Mouse (Mus musculus) MEL (cell line): ENCODE data around the gene Slc44a3. TPM values are rescaled to one million over a fixed set of nuclear protein-coding genes. Genes with fewer than 3 reads are reported as not detected.
"Not testable (repeated sequence)": the region's sequence is repeated elsewhere in the genome, so short reads cannot be mapped to it uniquely, and the experiment has no call there.

Experiments used
- DNase-seq: peaks from one replicate; pipeline ENCODE4 v3.0.0; 2011; ENCODE audit warnings: low read depth, low spot score
- H3K27ac ChIP-seq: 2 replicates; pipeline ENCODE4 v1.5.1; 2012; ENCODE audit warnings: low read depth, mild to moderate bottlenecking, control low read depth, low read length, moderate library complexity; ENCODE audit not compliant: control insufficient read depth
- H3K27me3 ChIP-seq, 2 experiments: fragments of 150-350 bp in 1 of 2; sonication (generic) in 1 of 2; 2 replicates each; pipeline ENCODE4 v1.6.1; 2012; ENCODE audit warnings: low read length in 2 of 2, mild to moderate bottlenecking in 2 of 2, improper control_type of control experiment in 1 of 2, moderate library complexity in 1 of 2; ENCODE audit not compliant: insufficient read depth in 2 of 2, control insufficient read depth in 1 of 2
- H3K36me3 ChIP-seq, 2 experiments: 2 replicates each; pipeline ENCODE4 v1.6.1; 2012 to 2014; ENCODE audit warnings: low read length in 2 of 2, improper control_type of control experiment in 1 of 2, inconsistent platforms in 1 of 2, mild to moderate bottlenecking in 1 of 2; ENCODE audit not compliant: insufficient read depth in 2 of 2, control insufficient read depth in 1 of 2
- H3K4me1 ChIP-seq, 2 experiments: fragments of 150-350 bp in 1 of 2; sonication (generic) in 1 of 2; 2 replicates each; pipeline ENCODE4 v1.6.1; 2012; ENCODE audit warnings: low read length in 2 of 2, improper control_type of control experiment in 1 of 2, mild to moderate bottlenecking in 1 of 2; ENCODE audit not compliant: insufficient read depth in 2 of 2, control insufficient read depth in 1 of 2
- H3K4me3 ChIP-seq, 2 experiments: fragments of 150-350 bp in 1 of 2; sonication (generic) in 1 of 2; 2 replicates each; pipeline ENCODE4 v1.5.1; 2012; ENCODE audit warnings: low read depth in 2 of 2, low read length in 2 of 2, mild to moderate bottlenecking in 2 of 2, moderate library complexity in 2 of 2, control low read depth in 1 of 2, improper control_type of control experiment in 1 of 2; ENCODE audit not compliant: control insufficient read depth in 1 of 2, insufficient read depth in 1 of 2
- H3K79me2 ChIP-seq: 2 replicates; pipeline ENCODE4 v1.6.1; 2012; ENCODE audit warnings: mild to moderate bottlenecking, low read length, moderate library complexity; ENCODE audit not compliant: control insufficient read depth, poor library complexity, insufficient read depth
- H3K9ac ChIP-seq: 2 replicates; pipeline ENCODE4 v1.6.1; 2012; ENCODE audit warnings: low read depth, mild to moderate bottlenecking, control low read depth, low read length, moderate library complexity; ENCODE audit not compliant: control insufficient read depth, poor library complexity, severe bottlenecking
- H3K9me3 ChIP-seq: fragments of 150-350 bp; sonication (generic); replicated peaks from 2 replicates; pipeline ENCODE4 v1.6.1; 2012; ENCODE audit warnings: mild to moderate bottlenecking, low read length, improper control_type of control experiment, moderate library complexity; ENCODE audit not compliant: insufficient read depth
- CHD1 ChIP-seq: IDR thresholded peaks from 2 replicates; pipeline ENCODE4 v1.6.1; 2012; ENCODE audit warnings: low read depth, mild to moderate bottlenecking, inconsistent platforms, low read length, improper control_type of control experiment
- CTCF ChIP-seq, 3 experiments: IDR thresholded peaks in 2 of 3; conservative IDR thresholded peaks in 1 of 3; 2 replicates each; pipeline ENCODE4 v1.5.1; 2011 to 2012; ENCODE audit warnings: low read length in 3 of 3, low read depth in 2 of 3, mild to moderate bottlenecking in 2 of 3, improper control_type of control experiment in 1 of 3, inconsistent platforms in 1 of 3, mixed read lengths in 1 of 3, moderate library complexity in 1 of 3; ENCODE audit not compliant: control insufficient read depth in 1 of 3, insufficient read depth in 1 of 3, poor library complexity in 1 of 3, severe bottlenecking in 1 of 3
- E2F4 ChIP-seq: IDR thresholded peaks from 2 replicates; pipeline ENCODE4 v1.6.1; 2011; ENCODE audit warnings: low read depth, low read length, improper control_type of control experiment, borderline replicate concordance
- ETS1 ChIP-seq: IDR thresholded peaks from 2 replicates; pipeline ENCODE4 v1.6.1; 2012; ENCODE audit warnings: low read depth, mild to moderate bottlenecking, inconsistent platforms, low read length, improper control_type of control experiment, moderate library complexity
- GABPA ChIP-seq: IDR thresholded peaks from 2 replicates; pipeline ENCODE4 v1.6.1; 2012; ENCODE audit warnings: low read depth, mild to moderate bottlenecking, inconsistent platforms, low read length, improper control_type of control experiment, moderate library complexity
- GATA1 ChIP-seq: IDR thresholded peaks from 2 replicates; pipeline ENCODE4 v1.6.1; 2011; ENCODE audit warnings: low read depth, low read length, improper control_type of control experiment
- HCFC1 ChIP-seq: IDR thresholded peaks from 2 replicates; pipeline ENCODE4 v1.6.1; 2012; ENCODE audit warnings: low read depth, mild to moderate bottlenecking, inconsistent platforms, low read length, improper control_type of control experiment, moderate library complexity
- JUND ChIP-seq: IDR thresholded peaks from 2 replicates; pipeline ENCODE4 v1.6.1; 2011; ENCODE audit warnings: low read depth, mild to moderate bottlenecking, improper control_type of control experiment, low read length
- MAFK ChIP-seq: IDR thresholded peaks from 2 replicates; pipeline ENCODE4 v1.6.1; 2011; ENCODE audit warnings: low read depth, mild to moderate bottlenecking, low read length, improper control_type of control experiment, borderline replicate concordance
- MAX ChIP-seq: IDR thresholded peaks from 2 replicates; pipeline ENCODE4 v1.6.1; 2011; ENCODE audit warnings: low read length, improper control_type of control experiment
- POLR2A ChIP-seq, 2 experiments: IDR thresholded peaks; 2 replicates each; pipeline ENCODE4 v1.6.1; 2011 to 2012; ENCODE audit warnings: low read length in 2 of 2, mild to moderate bottlenecking in 2 of 2, control low read depth in 1 of 2, improper control_type of control experiment in 1 of 2, low read depth in 1 of 2, moderate library complexity in 1 of 2; ENCODE audit not compliant: control insufficient read depth in 1 of 2, insufficient read depth in 1 of 2, poor library complexity in 1 of 2
- POLR2AphosphoS2 ChIP-seq: IDR thresholded peaks from 2 replicates; pipeline ENCODE4 v1.6.1; 2011; ENCODE audit warnings: low read length, improper control_type of control experiment
- RAD21 ChIP-seq: IDR thresholded peaks from 2 replicates; pipeline ENCODE4 v1.6.1; 2011; ENCODE audit warnings: mild to moderate bottlenecking, low read depth, low read length, improper control_type of control experiment
- RCOR1 ChIP-seq: IDR thresholded peaks from 2 replicates; pipeline ENCODE4 v1.6.1; 2012; ENCODE audit warnings: low read depth, mild to moderate bottlenecking, inconsistent platforms, low read length, improper control_type of control experiment
- TBP ChIP-seq: IDR thresholded peaks from 2 replicates; pipeline ENCODE4 v1.8.0; 2011; ENCODE audit warnings: low read depth, low read length, improper control_type of control experiment
- UBTF ChIP-seq: IDR thresholded peaks from 2 replicates; pipeline ENCODE4 v1.6.1; 2012; ENCODE audit warnings: low read depth, mild to moderate bottlenecking, inconsistent platforms, low read length, improper control_type of control experiment, moderate library complexity, borderline replicate concordance; ENCODE audit not compliant: insufficient read depth
- ZKSCAN1 ChIP-seq: IDR thresholded peaks from 2 replicates; pipeline ENCODE4 v1.6.1; 2012; ENCODE audit warnings: low read depth, mild to moderate bottlenecking, inconsistent platforms, low read length, improper control_type of control experiment, moderate library complexity
- ZMIZ1 ChIP-seq: IDR thresholded peaks from 2 replicates; pipeline ENCODE4 v1.6.1; 2012; ENCODE audit warnings: low read depth, mild to moderate bottlenecking, inconsistent platforms, low read length, improper control_type of control experiment, moderate library complexity
- ZNF384 ChIP-seq: IDR thresholded peaks from 2 replicates; pipeline ENCODE4 v1.6.1; 2012; ENCODE audit warnings: low read depth, mild to moderate bottlenecking, inconsistent platforms, low read length, improper control_type of control experiment
- polyA plus RNA-seq, 2 experiments: library from polyadenylated mRNA; stranded (reverse) in 1 of 2; unstranded in 1 of 2; fragments of >175 nt in 1 of 2; fragments of >200 nt in 1 of 2; gene quantifications; 2 replicates each; pipeline versions ENCODE4 v1.2.1 to v1.2.4; 2012; ENCODE audit warnings: low replicate concordance in 2 of 2, low read depth in 1 of 2; ENCODE audit not compliant: insufficient read length in 2 of 2, insufficient read depth in 1 of 2, missing spikeins in 1 of 2
- total RNA-seq: library from RNA; depleted of rRNA; stranded (reverse); fragments of 300-350 nt; gene quantifications from 2 replicates; pipeline ENCODE4 v1.2.3, GENCODE M21; 2012

Slc44a3 gene
- total and polyA plus RNA-seq, 3 experiments: 0.08 to 0.11 TPM; not detected in 1

GRCm38 (mm10) chr3:121547851-121548624 is 15.8 kb upstream of the Slc44a3 start:
- Histone ChIP-seq H3K4me3 (peak overlapping the region; percentile 38 to 47), H3K79me2 (no peaks in the 10 kb centered on the region), H3K27me3 (no peaks in the 10 kb centered on the region; a peak in 1 of 4 replicates), H3K4me1 (peaks cover 0 to 5% of the 10 kb centered on the region in 2 experiments; a peak in 3 of 4 replicates), H3K9ac (no peak overlapping the region), H3K36me3 (no peaks in the 10 kb centered on the region), H3K27ac (no peak overlapping the region), H3K9me3 (no peaks in the 10 kb centered on the region)
- DNase-seq: peak; percentile 44
- TF ChIP-seq MAFK (no peak), HCFC1 (no peak), ZKSCAN1 (no peak), TBP (no peak), MAX (0 out of 2 replicates have a peak, but pooled peaks have one; percentile 22), POLR2AphosphoS2 (no peak)

- Histone ChIP-seq H3K36me3 (no peaks in the 10 kb centered on the region), H3K9me3 (no peaks in the 10 kb centered on the region), H3K27ac (no peak overlapping the region), H3K4me3 (no peak overlapping the region), H3K4me1 (no peaks in the 10 kb centered on the region), H3K9ac (no peak overlapping the region), H3K27me3 (no peaks in the 10 kb centered on the region; a peak in 2 of 4 replicates), H3K79me2 (no peaks in the 10 kb centered on the region)
- no peak for DNase-seq
- no peak for TF ChIP-seq HCFC1
- TF ChIP-seq POLR2A (IDR thresholded peaks at IDR 0.05; ENCODE audit: control insufficient read depth in 1 of 2, insufficient read depth in 1 of 2, low read depth in 1 of 2, low read length in 2 of 2, poor library complexity in 1 of 2): no peak
- TF ChIP-seq ZMIZ1: no peak
- no peak for TF ChIP-seq POLR2AphosphoS2
- TF ChIP-seq ZNF384: no peak
- no peak for TF ChIP-seq MAX
- no peak for TF ChIP-seq ETS1
- TF ChIP-seq UBTF: no peak
- no peak for TF ChIP-seq JUND
- TF ChIP-seq RAD21: no peak
Measured at GRCm38 (mm10) chr3:121540621-121541020, 8.4 kb upstream of the Slc44a3 start.

- TF ChIP-seq CTCF (IDR thresholded peaks at IDR 0.05 in 2 of 3, conservative IDR thresholded peaks at IDR 0.05 in 1 of 3; ENCODE audit: control insufficient read depth in 1 of 3, insufficient read depth in 1 of 3, low read depth in 2 of 3, low read length in 3 of 3, poor library complexity in 1 of 3, severe bottlenecking in 1 of 3) (no peak), CHD1 (no peak), RCOR1 (no peak), MAFK (no peak), E2F4 (no peak), GABPA (no peak), POLR2A (IDR thresholded peaks at IDR 0.05; ENCODE audit: control insufficient read depth in 1 of 2, insufficient read depth in 1 of 2, low read depth in 1 of 2, low read length in 2 of 2, poor library complexity in 1 of 2) (no peak), ZKSCAN1 (no peak), ZMIZ1 (no peak), ZNF384 (no peak), UBTF (no peak), GATA1 (no peak)
- H3K4me1 ChIP-seq: no peaks in the 10 kb centered on the region
- no peak overlapping the region for H3K27ac ChIP-seq
- no peaks in the 10 kb centered on the region; a peak in 2 of 4 replicates for H3K27me3 ChIP-seq
- no peaks in the 10 kb centered on the region for H3K36me3 ChIP-seq
- no peak for DNase-seq
- no peak overlapping the region for H3K4me3 ChIP-seq
- H3K9me3 ChIP-seq: no peaks in the 10 kb centered on the region
- no peaks in the 10 kb centered on the region for H3K79me2 ChIP-seq
- no peak overlapping the region for H3K9ac ChIP-seq
Measured at GRCm38 (mm10) chr3:121539871-121540431, 7.7 kb upstream of the Slc44a3 start.

- H3K9me3 ChIP-seq, DNase-seq, H3K79me2 ChIP-seq, H3K36me3 ChIP-seq, H3K9ac ChIP-seq, H3K4me3 ChIP-seq, H3K4me1 ChIP-seq, H3K27ac ChIP-seq, H3K27me3 ChIP-seq: not testable (repeated sequence)
Measured at GRCm38 (mm10) chr3:121538847-121539246, 6.6 kb upstream of the Slc44a3 start.
